26 mouse cellular contexts compared by ENCODE assay signal in the genomic region with DNA sequence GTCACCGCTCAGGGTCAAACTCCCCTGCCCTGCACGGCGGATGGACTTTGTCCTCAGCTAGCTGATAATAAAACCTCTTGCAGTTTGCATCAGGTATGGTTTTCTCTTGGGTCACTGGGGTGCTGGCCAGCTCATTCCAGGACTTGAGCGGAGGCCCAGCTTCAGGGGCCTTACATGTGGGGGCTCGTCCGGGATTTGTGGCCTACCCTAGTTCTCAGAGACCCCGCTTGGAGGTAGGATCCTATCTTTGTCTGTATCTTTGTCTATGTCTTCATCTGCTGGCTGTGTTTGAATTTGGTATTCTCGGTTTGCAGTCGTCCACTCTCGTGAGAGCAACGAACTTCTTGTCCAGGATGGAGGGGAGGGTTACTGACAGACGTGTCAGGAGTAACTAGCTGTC. TPM values are rescaled to one million over a fixed set of nuclear protein-coding genes. Genes with fewer than 3 reads are reported as not detected.
A peak's percentile ranks its signal among the peaks of the same experiment; 100 is the strongest.
DNase-seq lines count a peak whose midpoint lies in the region; ATAC-seq lines count a peak whose summit lies in the region.
"Had no signal": no experiment of that assay in that cellular context is flagged by ENCODE, and none has a peak within 500 bp of the region (broad histone marks: within the 10 kb centered on the region; RNA-seq: fewer than 3 reads in every experiment).

No protein-coding gene starts in this region.

- H3K9ac ChIP-seq in midbrain, embryonic 11.5 days (ENCODE audit: low read length), result no peak overlapping the region
- H3K9ac ChIP-seq: embryonic facial prominence, embryonic 12.5 days; forebrain, embryonic 13.5 days; forebrain, embryonic 15.5 days had no signal

- ATAC-seq in midbrain, embryonic 11.5 days (ENCODE audit: low FRiP score), result no peak
- ATAC-seq: activated CD4-positive, CD25-positive, alpha-beta regulatory T cell, adult 4 months; CD4-positive, CD25-positive, alpha-beta regulatory T cell, adult 4 months; forebrain, embryonic 13.5 days; forebrain, embryonic 15.5 days; Patski had no signal

- 94% methylated on average over 12 of the region's 12 CpGs for WGBS in midbrain, embryonic 11.5 days

- peak; percentile 58 for DNase-seq in heart, adult 11 months
- no peak for DNase-seq in heart, adult 18-20 months
- peak; percentile 2 to 8 for DNase-seq in spleen, postnatal 10 days (ENCODE audit: low spot score in 2 of 2)
- no peak for DNase-seq in spleen, adult 12 weeks (ENCODE audit: low spot score)
- DNase-seq in testis, postnatal 10 days (ENCODE audit: low spot score), result peak; percentile 38
- DNase-seq in midbrain, embryonic 11.5 days (ENCODE audit: low spot score, missing footprints), result no peak
- DNase-seq: adrenal gland, adult 8-10 months; adrenal gland, postnatal 14 days; adrenal gland, postnatal 36 days; cerebellum, adult 11-12 months; cerebellum, adult 2 months; cerebellum, adult 9-10 months; cerebellum, postnatal 25 days had no signal

- no peaks in the 10 kb centered on the region for H3K4me1 ChIP-seq in midbrain, embryonic 11.5 days (ENCODE audit: control insufficient read depth, insufficient read depth, low read length)
- H3K4me1 ChIP-seq: embryonic facial prominence, embryonic 10.5 days; embryonic facial prominence, embryonic 12.5 days; forebrain, embryonic 13.5 days; forebrain, embryonic 15.5 days had no signal

- H3K9me3 ChIP-seq in midbrain, embryonic 11.5 days (ENCODE audit: control insufficient read depth, low read length), result no peaks in the 10 kb centered on the region
- H3K9me3 ChIP-seq: forebrain, embryonic 15.5 days had no signal

- no peak overlapping the region for H3K4me3 ChIP-seq in midbrain, embryonic 11.5 days (ENCODE audit: low read depth, low read length)
- H3K4me3 ChIP-seq: embryonic facial prominence, embryonic 10.5 days; embryonic facial prominence, embryonic 12.5 days; forebrain, embryonic 13.5 days; forebrain, embryonic 15.5 days had no signal

- H3K36me3 ChIP-seq in midbrain, embryonic 11.5 days (ENCODE audit: control insufficient read depth, insufficient read depth, low read length), result no peaks in the 10 kb centered on the region
- H3K36me3 ChIP-seq: embryonic facial prominence, embryonic 10.5 days; embryonic facial prominence, embryonic 12.5 days; forebrain, embryonic 15.5 days; G1E had no signal

- H3K27ac ChIP-seq in midbrain, embryonic 11.5 days (ENCODE audit: low read depth, low read length), result no peak overlapping the region
- H3K27ac ChIP-seq: embryonic facial prominence, embryonic 10.5 days; embryonic facial prominence, embryonic 12.5 days; forebrain, embryonic 13.5 days; forebrain, embryonic 15.5 days had no signal

- no peak overlapping the region for H3K4me2 ChIP-seq in midbrain, embryonic 11.5 days
- H3K4me2 ChIP-seq: embryonic facial prominence, embryonic 12.5 days; forebrain, embryonic 13.5 days; forebrain, embryonic 15.5 days had no signal

- H3K27me3 ChIP-seq in midbrain, embryonic 11.5 days (ENCODE audit: control insufficient read depth, insufficient read depth, low read length), result no peaks in the 10 kb centered on the region
- H3K27me3 ChIP-seq: CH12.LX; embryonic facial prominence, embryonic 12.5 days; forebrain, embryonic 13.5 days; forebrain, embryonic 15.5 days; Patski had no signal

RNA-seq across cellular contexts. Expression of a gene that starts 29.5 kb away (rescaled TPM):
- total RNA-seq in heart, adult 18-20 months (2021), result under 1 TPM in 1 of 2 experiments, not detected in 1; 0.13 TPM
- 0.12 TPM in 1 of 2 replicates, not detected in the other for polyA plus RNA-seq in midbrain, embryonic 11.5 days (2014; fragmentation: Nextera tagmentation; extraction: Ambion mirVana)
- polyA plus RNA-seq: activated CD4-positive, CD25-positive, alpha-beta regulatory T cell, adult 4 months; CD4-positive, CD25-positive, alpha-beta regulatory T cell, adult 4 months; cortical plate, adult 2 months; embryonic facial prominence, embryonic 10.5 days; forebrain, embryonic 11.5 days; forebrain, embryonic 15.5 days; G1E; Patski had no signal

RNA-seq across cellular contexts. Expression of a gene that starts 36.0 kb away (rescaled TPM):
- not detected for total RNA-seq in heart, adult 18-20 months (2021)
- polyA plus RNA-seq in midbrain, embryonic 11.5 days (2014; fragmentation: Nextera tagmentation; extraction: Ambion mirVana), result not detected in 2 replicates
- total RNA-seq: adrenal gland, postnatal 14 days; adrenal gland, postnatal 36 days had no signal
- polyA plus RNA-seq: activated CD4-positive, CD25-positive, alpha-beta regulatory T cell, adult 4 months; CD4-positive, CD25-positive, alpha-beta regulatory T cell, adult 4 months; cortical plate, adult 2 months; embryonic facial prominence, embryonic 10.5 days; forebrain, embryonic 11.5 days; forebrain, embryonic 13.5 days; forebrain, embryonic 15.5 days; G1E had no signal

RNA-seq across cellular contexts. Expression of a gene that starts 44.5 kb away (rescaled TPM):
- not detected for total RNA-seq in heart, adult 18-20 months (2021)
- not detected in 2 replicates for polyA plus RNA-seq in midbrain, embryonic 11.5 days (2014; fragmentation: Nextera tagmentation; extraction: Ambion mirVana)
- total RNA-seq: adrenal gland, postnatal 36 days; CH12.LX; G1E had no signal
- polyA plus RNA-seq: activated CD4-positive, CD25-positive, alpha-beta regulatory T cell, adult 4 months; CD4-positive, CD25-positive, alpha-beta regulatory T cell, adult 4 months; cerebellum, adult 2 months; embryonic facial prominence, embryonic 10.5 days; embryonic facial prominence, embryonic 12.5 days; forebrain, embryonic 11.5 days; forebrain, embryonic 13.5 days; forebrain, embryonic 15.5 days; G1E had no signal

RNA-seq across cellular contexts. Expression of a gene that starts 57.0 kb away (rescaled TPM):
- not detected for total RNA-seq in heart, adult 18-20 months (2021)
- not detected in 2 replicates for polyA plus RNA-seq in midbrain, embryonic 11.5 days (2014; fragmentation: Nextera tagmentation; extraction: Ambion mirVana)
- total RNA-seq: adrenal gland, adult 18-20 months; adrenal gland, postnatal 14 days; adrenal gland, postnatal 36 days; CH12.LX had no signal
- polyA plus RNA-seq: activated CD4-positive, CD25-positive, alpha-beta regulatory T cell, adult 4 months; CD4-positive, CD25-positive, alpha-beta regulatory T cell, adult 4 months; cerebellum, adult 2 months; cortical plate, adult 2 months; embryonic facial prominence, embryonic 10.5 days; embryonic facial prominence, embryonic 12.5 days; embryonic facial prominence, embryonic 14.5 days; forebrain, embryonic 11.5 days; forebrain, embryonic 13.5 days; forebrain, embryonic 15.5 days; G1E; Patski had no signal

Comparison
In these comparisons a context has a peak if more than half of its experiments do, and no peak if none do; other contexts are left out.
1. DNase-seq: peak in heart, adult 11 months (single experiment), spleen, postnatal 10 days (2 of 2) and testis, postnatal 10 days (single experiment); none in heart, adult 18-20 months (0 of 2), spleen, adult 12 weeks (single experiment) and midbrain, embryonic 11.5 days (single experiment).